Mouse (Mus musculus) embryonic facial prominence, embryonic 10.5 days (tissue): ENCODE results near the gene Lamtor5. TPM values are rescaled to one million over a fixed set of nuclear protein-coding genes. Genes with fewer than 3 reads are reported as not detected.

Source experiments
- DNase-seq: peaks from one replicate; pipeline ENCODE4 v3.0.0-alpha.2; 2017; ENCODE audit warnings: low spot score
- H3K27ac ChIP-seq: fragments of 300-500 bp; sonication (generic); replicated peaks from 2 replicates; pipeline ENCODE4 v1.5.1; 2016; ENCODE audit warnings: mild to moderate bottlenecking
- H3K27me3 ChIP-seq: fragments of 300-500 bp; sonication (generic); replicated peaks from 2 replicates; pipeline ENCODE4 v1.6.1; 2016; ENCODE audit warnings: low read depth, mild to moderate bottlenecking; ENCODE audit not compliant: poor library complexity, severe bottlenecking
- H3K36me3 ChIP-seq: fragments of 300-500 bp; sonication (generic); replicated peaks from 2 replicates; pipeline ENCODE4 v1.6.1; 2016; ENCODE audit warnings: mild to moderate bottlenecking, moderate library complexity
- H3K4me1 ChIP-seq: fragments of 300-500 bp; sonication (generic); 2 replicates; pipeline ENCODE4 v1.6.1; 2016
- H3K4me3 ChIP-seq: fragments of 300-500 bp; sonication (generic); 2 replicates; pipeline ENCODE4 v1.5.1; 2016; ENCODE audit warnings: mild to moderate bottlenecking, moderate library complexity
- H3K9me3 ChIP-seq: fragments of 300-500 bp; sonication (generic); 2 replicates; pipeline ENCODE4 v1.6.1; 2016; ENCODE audit warnings: mild to moderate bottlenecking
- WGBS: fragments of 180-500 bp; shearing (Covaris S2); methylation state at CpG from one replicate; pipeline ENCODE4 v1.1.7; 2016; 5-methylcytosine and 5-hydroxymethylcytosine counted together
- polyA plus RNA-seq: library from polyadenylated mRNA; unstranded; fragments of >200 nt; fragmentation: Nextera tagmentation; extraction: Ambion mirVana; gene quantifications from 2 replicates; pipeline ENCODE4 v1.2.1, GENCODE M21; 2016

Lamtor5 gene
- 187 and 191 TPM in 2 replicates for polyA plus RNA-seq

DNA sequence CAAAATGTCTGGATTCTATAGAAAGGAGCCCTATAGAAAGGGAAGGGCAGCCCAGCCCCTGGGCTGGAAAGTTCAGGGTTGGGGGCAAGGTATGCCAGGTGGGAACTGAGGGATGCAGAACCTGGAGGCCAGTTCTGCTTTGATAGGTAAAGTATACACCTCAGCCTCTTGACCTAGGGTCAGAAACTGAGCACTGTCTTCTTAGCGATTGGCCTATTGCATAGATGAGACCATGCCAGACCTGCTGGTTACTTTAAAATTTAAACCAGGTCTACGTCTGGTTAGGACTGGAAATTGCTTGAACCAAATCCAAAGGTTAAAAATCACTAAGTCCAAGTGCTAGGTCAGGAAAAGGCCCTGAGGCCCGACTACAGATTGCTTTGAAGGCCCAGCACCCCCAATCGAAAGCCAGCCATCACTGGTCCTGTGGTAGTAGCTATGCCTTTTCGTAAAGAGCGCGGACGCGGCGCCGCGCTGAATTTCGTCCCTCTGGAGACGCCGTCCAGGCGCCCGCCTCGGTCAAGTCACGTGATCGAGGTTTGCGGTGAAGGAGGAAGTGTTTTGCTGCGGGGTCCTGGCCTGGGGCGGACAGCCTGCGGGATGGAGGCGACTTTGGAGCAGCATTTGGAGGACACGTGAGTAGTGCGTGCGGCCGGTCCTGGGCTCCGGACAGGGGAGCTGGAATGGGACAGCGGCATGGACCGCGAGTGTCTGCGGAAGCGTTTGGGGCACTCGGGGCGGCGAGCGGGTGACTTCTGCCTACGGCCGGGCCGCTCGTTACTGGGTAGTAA lies at the start of gene Lamtor5:
TSS of gene Lamtor5 (plus strand) at position 380 of the 791 bp plus-strand sequence.
- Histone ChIP-seq H3K27ac (peak within 1 kb of the TSS; percentile 82), H3K4me3 (peak within 1 kb of the TSS; percentile 93), H3K27me3 (no peaks in the 10 kb centered on the region; the same call in 1 of the 2 replicates), H3K4me1 (peaks cover 12% of the 10 kb centered on the region), H3K36me3 (peaks cover 19% of the 10 kb centered on the region), H3K9me3 (no peaks in the 10 kb centered on the region)
- WGBS = 4% methylated on average over 43 of the region's 43 CpGs
- peak; percentile 91 for DNase-seq

DNA sequence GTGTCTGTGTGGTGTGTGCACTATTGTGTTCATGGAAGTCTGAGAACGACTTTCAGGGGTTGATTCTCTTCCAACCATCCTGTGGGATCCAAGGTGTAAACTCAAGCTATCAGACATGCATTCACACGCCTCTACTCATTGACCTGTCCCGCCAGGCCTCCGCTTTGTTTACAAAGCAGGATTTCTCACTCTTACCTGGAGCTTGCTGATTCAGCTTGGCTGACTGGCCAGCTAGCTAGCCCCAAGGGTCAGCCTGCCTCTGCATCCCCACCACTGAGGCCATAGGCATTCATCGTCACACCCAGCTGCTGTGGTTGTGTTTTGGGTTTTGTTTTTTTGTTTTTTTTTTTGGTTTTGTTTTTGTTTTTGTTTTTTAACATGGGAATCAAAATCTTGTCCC lies 49.4 kb upstream of the Lamtor5 start:
- H3K27me3 ChIP-seq = no peaks in the 10 kb centered on the region; the same call in 1 of the 2 replicates
- H3K36me3 ChIP-seq = no peaks in the 10 kb centered on the region
- H3K9me3 ChIP-seq = no peaks in the 10 kb centered on the region
- 73% methylated on average over 5 of the region's 5 CpGs for WGBS
- no peak for DNase-seq
- no peak overlapping the region for H3K27ac ChIP-seq
- peaks cover 8% of the 10 kb centered on the region for H3K4me1 ChIP-seq
- H3K4me3 ChIP-seq = no peak overlapping the region

DNA sequence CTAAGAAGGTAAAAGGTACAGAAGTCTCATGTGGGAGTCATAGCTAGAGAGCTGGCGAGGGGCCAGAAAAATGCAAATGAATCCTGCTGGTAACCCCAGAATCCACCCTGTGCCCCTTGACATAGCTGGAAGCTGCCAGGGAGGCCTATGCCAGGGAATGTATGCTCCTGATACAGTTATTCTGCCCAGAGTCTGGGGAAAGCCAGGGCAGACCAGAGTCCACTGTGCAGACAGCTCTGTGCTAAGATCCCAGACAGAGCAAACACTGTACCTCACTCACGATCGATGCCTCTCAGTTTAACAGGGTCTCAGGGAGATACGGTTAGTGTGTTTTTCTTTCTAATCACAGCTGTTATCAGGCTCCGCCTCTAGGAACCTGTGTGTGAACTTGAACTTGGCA lies 48.8 kb upstream of the Lamtor5 start:
- no peak for DNase-seq
- peaks cover 8% of the 10 kb centered on the region for H3K4me1 ChIP-seq
- no peak overlapping the region for H3K4me3 ChIP-seq
- no peaks in the 10 kb centered on the region; the same call in 1 of the 2 replicates for H3K27me3 ChIP-seq
- H3K27ac ChIP-seq = no peak overlapping the region
- WGBS = 69% methylated on average over 5 of the region's 5 CpGs
- H3K36me3 ChIP-seq = no peaks in the 10 kb centered on the region
- H3K9me3 ChIP-seq = no peaks in the 10 kb centered on the region

DNA sequence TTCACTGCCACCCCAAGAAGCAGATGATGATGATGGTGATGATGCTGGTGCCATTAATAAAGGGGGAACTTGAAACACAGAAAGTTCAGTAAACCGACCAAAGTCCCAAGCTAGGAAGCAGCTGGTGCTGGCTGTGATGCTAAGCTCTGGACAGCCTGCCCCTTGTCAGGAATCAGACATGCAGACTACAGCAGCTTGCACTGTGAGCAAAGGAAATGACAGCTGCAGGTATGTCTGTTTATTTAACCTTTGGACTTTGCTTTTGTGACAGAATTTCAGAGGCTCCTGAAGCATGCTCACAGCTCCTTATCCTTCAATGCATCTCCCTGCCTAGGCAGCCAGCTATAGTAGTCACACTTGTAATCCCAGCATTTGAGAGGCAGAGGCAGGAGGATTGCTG lies 48.1 kb upstream of the Lamtor5 start, which contains the start of gene A630076J17Rik:
TSS of gene A630076J17Rik (plus strand) at position 88 of the 400 bp plus-strand sequence.
- no peak for DNase-seq
- Histone ChIP-seq H3K9me3 (no peaks in the 10 kb centered on the region), H3K4me3 (no peak within 1 kb of the TSS), H3K27ac (no peak within 1 kb of the TSS), H3K27me3 (no peaks in the 10 kb centered on the region; the same call in 1 of the 2 replicates), H3K36me3 (no peaks in the 10 kb centered on the region), H3K4me1 (peaks cover 8% of the 10 kb centered on the region)
- WGBS = 60% methylated on average over 1 of the region's 1 CpGs

DNA sequence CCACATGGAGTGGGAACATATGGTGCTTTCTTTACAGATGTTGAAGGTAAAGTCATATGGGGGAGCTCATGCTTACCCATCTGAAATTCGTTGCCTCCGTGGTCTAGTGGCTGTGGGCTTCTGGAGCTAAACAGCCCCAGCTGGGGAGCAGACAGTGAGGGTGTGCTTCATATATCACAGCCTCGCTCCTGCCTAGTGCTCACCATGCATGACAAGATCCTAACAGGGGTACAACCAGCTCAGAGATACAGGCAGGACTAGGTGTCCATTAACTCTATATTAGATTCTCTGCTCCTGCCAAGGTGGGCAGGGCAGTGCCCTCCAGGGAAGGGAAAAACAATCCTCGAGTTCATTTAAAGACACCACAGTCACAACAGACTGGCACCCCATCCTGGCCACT lies 47.5 kb upstream of the Lamtor5 start:
- Histone ChIP-seq H3K27me3 (no peaks in the 10 kb centered on the region; the same call in 1 of the 2 replicates), H3K4me1 (peaks cover 8% of the 10 kb centered on the region), H3K4me3 (no peak overlapping the region), H3K27ac (no peak overlapping the region), H3K36me3 (no peaks in the 10 kb centered on the region), H3K9me3 (no peaks in the 10 kb centered on the region)
- WGBS = 67% methylated on average over 4 of the region's 4 CpGs
- DNase-seq = no peak

DNA sequence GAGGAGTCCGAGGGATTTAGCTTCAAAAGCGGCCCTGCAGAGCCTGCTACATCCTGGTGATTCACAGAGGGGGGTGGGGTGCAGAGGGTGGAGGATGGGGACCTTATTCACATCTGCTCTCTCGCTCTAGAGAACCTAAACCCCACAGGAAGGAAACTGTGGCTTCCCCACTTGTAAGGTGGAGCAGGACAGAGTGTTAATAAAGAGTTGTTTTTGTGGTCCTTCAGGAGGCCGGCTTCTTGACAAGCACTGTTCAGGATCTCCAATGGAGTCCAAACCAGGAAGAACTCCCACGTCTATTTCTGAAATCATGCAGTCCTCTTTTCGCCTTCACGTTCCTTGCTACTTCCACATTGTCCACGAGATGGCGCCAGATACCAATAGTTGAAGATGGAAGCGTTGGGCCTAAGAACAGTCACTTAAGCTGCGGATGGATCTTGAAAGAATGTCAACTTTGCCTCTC lies 45.3 kb upstream of the Lamtor5 start:
- peak; percentile 81 for DNase-seq
- Histone ChIP-seq H3K27me3 (no peaks in the 10 kb centered on the region; the same call in 1 of the 2 replicates), H3K9me3 (no peaks in the 10 kb centered on the region), H3K27ac (no peak overlapping the region), H3K36me3 (no peaks in the 10 kb centered on the region), H3K4me1 (peaks cover 13% of the 10 kb centered on the region), H3K4me3 (no peak overlapping the region)
- 9% methylated on average over 11 of the region's 11 CpGs for WGBS

DNA sequence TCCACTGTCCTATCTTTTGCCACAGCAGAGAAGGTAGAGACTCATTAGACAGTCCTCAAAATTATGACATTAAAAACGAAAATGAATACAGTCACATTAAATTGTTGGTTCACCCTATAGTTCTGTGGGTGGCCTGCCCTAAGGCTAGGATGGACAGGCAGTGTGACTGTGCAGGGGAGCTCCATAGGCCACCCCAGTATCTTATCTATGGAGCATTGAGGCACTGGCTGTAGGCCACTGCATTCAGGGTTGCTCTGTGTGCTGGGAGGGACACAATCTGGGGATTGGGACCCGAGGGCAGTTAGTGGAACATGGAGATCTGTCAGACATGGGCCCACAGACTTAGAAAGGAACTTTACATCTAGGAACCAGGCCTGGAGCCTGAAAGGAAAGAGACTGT lies 44.7 kb upstream of the Lamtor5 start:
- Histone ChIP-seq H3K4me3 (no peak overlapping the region), H3K27me3 (no peaks in the 10 kb centered on the region; the same call in 1 of the 2 replicates), H3K9me3 (no peaks in the 10 kb centered on the region), H3K36me3 (no peaks in the 10 kb centered on the region), H3K27ac (no peak overlapping the region), H3K4me1 (peaks cover 13% of the 10 kb centered on the region)
- WGBS = 32% methylated on average over 2 of the region's 2 CpGs
- no peak for DNase-seq

DNA sequence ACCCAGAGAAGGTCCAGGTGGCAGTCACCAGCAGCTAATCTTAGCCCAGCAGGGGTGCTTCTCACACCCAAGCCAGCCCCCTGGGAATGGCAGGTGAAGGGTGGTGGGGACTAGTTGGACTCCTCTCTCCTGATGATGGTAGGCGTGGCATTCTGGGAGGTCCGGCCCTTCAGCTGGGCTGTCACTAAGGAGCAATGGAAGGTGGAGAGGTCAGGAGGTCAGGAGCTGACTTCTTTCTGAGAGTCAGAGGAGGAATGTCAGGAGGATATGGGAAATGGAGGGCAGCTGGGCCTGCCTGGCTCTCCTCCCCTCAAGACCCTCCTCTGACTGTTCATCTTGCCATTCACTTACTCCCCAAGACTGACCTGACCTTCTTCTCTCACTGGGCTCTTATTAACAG lies 40.6 kb upstream of the Lamtor5 start:
- Histone ChIP-seq H3K27me3 (no peaks in the 10 kb centered on the region), H3K27ac (no peak overlapping the region), H3K9me3 (no peaks in the 10 kb centered on the region), H3K4me3 (no peak overlapping the region), H3K36me3 (no peaks in the 10 kb centered on the region), H3K4me1 (peaks cover 11% of the 10 kb centered on the region)
- 50% methylated on average over 2 of the region's 2 CpGs for WGBS
- no peak for DNase-seq

DNA sequence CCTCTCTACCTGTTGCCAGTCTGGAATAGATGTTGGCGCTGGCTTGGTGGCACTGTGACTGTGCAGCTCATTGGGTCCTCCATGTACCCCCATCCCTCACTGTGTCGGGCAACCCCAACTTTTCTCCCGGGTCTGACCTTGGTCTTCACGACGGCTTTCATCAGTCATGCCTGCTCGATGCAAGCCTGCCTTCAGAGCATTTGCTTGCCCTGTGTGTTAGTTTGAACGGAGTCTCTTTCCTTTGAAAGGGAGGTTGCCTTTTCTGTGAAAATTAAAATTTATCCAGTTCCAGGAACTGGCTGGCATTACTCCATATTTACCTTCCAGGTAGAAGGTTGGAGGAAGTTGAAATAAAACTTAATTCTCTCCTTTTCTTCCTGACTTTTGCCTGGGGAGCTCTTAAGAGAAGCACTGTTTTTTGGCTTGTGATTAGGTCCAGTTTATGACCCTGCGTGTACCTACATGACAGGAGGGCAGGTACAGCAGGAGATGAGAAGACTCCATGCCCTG lies 40.1 kb upstream of the Lamtor5 start:
- DNase-seq = no peak
- WGBS = 92% methylated on average over 8 of the region's 8 CpGs
- H3K27ac ChIP-seq = no peak overlapping the region
- H3K27me3 ChIP-seq = no peaks in the 10 kb centered on the region
- H3K36me3 ChIP-seq = no peaks in the 10 kb centered on the region
- peaks cover 11% of the 10 kb centered on the region for H3K4me1 ChIP-seq
- H3K4me3 ChIP-seq = no peak overlapping the region
- H3K9me3 ChIP-seq = no peaks in the 10 kb centered on the region

DNA sequence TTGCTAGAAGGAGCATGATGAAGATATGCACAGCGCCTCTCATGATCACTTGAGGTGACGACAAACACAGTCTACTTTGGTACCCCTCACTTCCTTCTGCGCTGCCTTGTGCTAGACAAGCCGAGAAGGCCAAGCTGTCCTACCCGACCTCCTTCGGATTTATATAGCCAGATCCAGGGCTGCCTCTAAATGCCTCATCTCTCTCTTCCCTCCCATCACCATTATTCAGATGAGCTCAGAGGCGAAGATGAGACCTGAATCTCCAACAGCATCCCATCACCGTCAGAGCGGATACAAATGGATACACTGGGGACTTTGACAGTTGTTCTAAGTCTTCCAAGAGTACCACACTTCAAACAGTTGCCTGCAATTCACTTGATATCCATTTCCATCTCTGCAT lies 39.1 kb upstream of the Lamtor5 start, which contains the start of gene Prok1:
TSS of gene Prok1 (minus strand) at position 101 of the 400 bp plus-strand sequence.
- DNase-seq = no peak
- no peaks in the 10 kb centered on the region for H3K27me3 ChIP-seq
- H3K36me3 ChIP-seq = no peaks in the 10 kb centered on the region
- 88% methylated on average over 9 of the region's 9 CpGs for WGBS
- H3K27ac ChIP-seq = no peak within 1 kb of the TSS
- H3K9me3 ChIP-seq = no peaks in the 10 kb centered on the region
- H3K4me1 ChIP-seq = peaks cover 11% of the 10 kb centered on the region
- H3K4me3 ChIP-seq = no peak within 1 kb of the TSS

DNA sequence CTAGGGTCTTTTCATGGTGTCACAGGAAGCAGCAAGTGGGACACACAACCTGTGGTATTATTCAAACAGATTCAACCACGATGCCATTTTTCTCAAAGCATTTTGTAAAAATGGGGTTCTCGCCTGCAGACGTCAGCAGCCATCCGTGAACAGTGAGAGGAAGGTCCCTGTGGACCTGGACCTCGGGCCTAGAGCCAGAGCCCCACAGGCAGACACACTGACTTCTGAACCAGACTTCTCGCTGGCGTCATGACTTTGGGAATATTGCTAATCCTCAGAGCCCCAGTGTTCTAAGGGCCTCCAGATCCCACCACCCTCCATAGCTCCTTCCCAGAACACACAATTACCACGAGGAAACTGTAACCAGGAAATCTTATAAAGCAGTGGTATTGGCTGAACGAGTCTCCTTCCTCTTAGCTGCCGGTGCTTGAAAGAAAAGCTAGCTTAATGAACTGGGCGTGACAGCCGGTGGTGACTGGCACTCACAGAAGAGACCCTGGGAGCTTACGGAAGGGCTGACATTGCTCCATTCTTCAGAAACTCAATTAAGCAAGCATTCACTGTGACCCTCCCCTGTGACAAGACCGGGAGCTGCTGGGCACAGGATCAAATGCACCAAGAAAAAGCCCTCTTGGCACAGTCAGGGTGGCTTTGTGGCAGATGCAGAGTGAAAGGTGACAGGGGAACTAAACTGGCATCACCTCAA lies 37.1 kb upstream of the Lamtor5 start:
- Histone ChIP-seq H3K36me3 (no peaks in the 10 kb centered on the region), H3K27ac (no peak overlapping the region), H3K9me3 (no peaks in the 10 kb centered on the region), H3K4me3 (no peak overlapping the region), H3K27me3 (no peaks in the 10 kb centered on the region), H3K4me1 (peaks cover 11% of the 10 kb centered on the region)
- WGBS = 44% methylated on average over 14 of the region's 14 CpGs
- no peak for DNase-seq

DNA sequence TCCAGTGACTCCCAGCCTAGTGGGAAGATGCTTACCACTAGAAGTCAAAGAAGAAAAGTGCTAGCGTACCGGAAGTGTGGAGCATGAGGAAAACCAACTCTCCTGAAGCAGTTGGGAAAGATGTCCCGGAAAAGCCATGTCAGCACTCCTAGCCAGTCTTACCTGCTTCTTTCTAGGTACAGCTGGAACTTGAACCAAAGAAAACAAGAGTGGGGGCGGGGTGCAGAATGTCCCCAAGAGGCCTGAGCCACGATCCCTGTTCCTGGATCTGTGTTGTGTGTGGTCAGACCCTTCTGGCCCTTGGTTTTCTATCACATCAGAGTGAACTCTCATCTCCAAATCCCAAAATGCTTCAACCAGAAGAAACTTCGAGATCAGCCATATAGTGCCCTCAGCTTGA lies 31.8 kb upstream of the Lamtor5 start:
- WGBS = 77% methylated on average over 6 of the region's 6 CpGs
- Histone ChIP-seq H3K36me3 (no peaks in the 10 kb centered on the region), H3K9me3 (no peaks in the 10 kb centered on the region), H3K27me3 (no peaks in the 10 kb centered on the region), H3K4me3 (no peak overlapping the region), H3K27ac (no peak overlapping the region), H3K4me1 (peaks cover 15% of the 10 kb centered on the region; the same call in 1 of the 2 replicates)
- no peak for DNase-seq
